Mouse (Mus musculus) E14TG2a.4 (cell line): Measurements from ENCODE around the gene Kcnn1.

Experiments
- CTCF ChIP-seq: conservative IDR thresholded peaks from 2 replicates; pipeline ENCODE4 v1.5.1; 2014; ENCODE audit warnings: low read length
- NANOG ChIP-seq: IDR thresholded peaks from 2 replicates; pipeline ENCODE4 v1.6.1; 2014; ENCODE audit warnings: borderline replicate concordance, low read length, mixed read lengths

- TF ChIP-seq CTCF = no peak
- TF ChIP-seq NANOG = no peak
Measured at GRCm38 (mm10) chr8:70903582-70903981, 40.5 kb upstream of the Kcnn1 start.
